Mouse (Mus musculus): ENCODE results near the gene Polr2c. TPM values are rescaled to one million over a fixed set of nuclear protein-coding genes. Genes with fewer than 3 reads are reported as not detected.
A peak's percentile ranks its signal among the peaks of the same experiment; 100 is the strongest.
"Not testable (repeated sequence)": the region's sequence is repeated elsewhere in the genome, so short reads cannot be mapped to it uniquely, and the experiment has no call there.

Polr2c gene
- total RNA-seq (2021) = 10 to 100 TPM; 56.7 to 64.3 TPM
- long read RNA-seq, experiment 1, transcript Polr2c-201 (9 exons, 1,580 nt) = major isoform, 147 of 247 reads
- long read RNA-seq, experiment 1, partial matches to known transcripts = 4 of 247 reads
- long read RNA-seq, experiment 1, other reads (novel, unspliced or antisense) = 95 of 247 reads
- long read RNA-seq, experiment 2, transcript Polr2c-201 (9 exons, 1,580 nt) = major isoform, 60 of 157 reads
- long read RNA-seq, experiment 2, partial matches to known transcripts = 3 of 157 reads
- long read RNA-seq, experiment 2, other reads (novel, unspliced or antisense) = 93 of 157 reads

- peak; percentile 96 for DNase-seq
These were observed at the start of gene Polr2c for GRCm38 (mm10) chr8:94857346-94858173. Gene Polr2c (plus strand): TSS chr8:94857450.

DNA sequence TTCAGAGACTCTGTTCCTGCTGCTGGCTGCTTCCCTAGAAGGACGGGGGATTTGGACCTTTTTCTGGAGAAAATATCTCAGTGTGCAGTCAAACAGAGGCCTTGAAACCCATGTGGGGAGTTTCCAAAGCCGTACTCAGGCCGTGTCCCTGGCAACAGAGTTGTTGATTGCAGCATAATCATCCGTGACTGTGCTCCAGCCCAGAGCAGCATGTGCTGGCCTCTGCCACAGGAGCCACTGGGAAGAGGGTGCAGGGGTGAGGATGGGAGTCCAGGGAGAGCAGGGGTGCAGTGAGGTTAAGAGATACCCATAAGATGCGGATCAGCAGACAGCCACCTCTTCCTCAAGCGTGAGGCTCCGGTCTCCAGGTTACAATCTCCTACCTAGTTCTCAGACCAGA lies 49.7 kb upstream of the Polr2c start:
- peak; percentile 71 for DNase-seq

DNA sequence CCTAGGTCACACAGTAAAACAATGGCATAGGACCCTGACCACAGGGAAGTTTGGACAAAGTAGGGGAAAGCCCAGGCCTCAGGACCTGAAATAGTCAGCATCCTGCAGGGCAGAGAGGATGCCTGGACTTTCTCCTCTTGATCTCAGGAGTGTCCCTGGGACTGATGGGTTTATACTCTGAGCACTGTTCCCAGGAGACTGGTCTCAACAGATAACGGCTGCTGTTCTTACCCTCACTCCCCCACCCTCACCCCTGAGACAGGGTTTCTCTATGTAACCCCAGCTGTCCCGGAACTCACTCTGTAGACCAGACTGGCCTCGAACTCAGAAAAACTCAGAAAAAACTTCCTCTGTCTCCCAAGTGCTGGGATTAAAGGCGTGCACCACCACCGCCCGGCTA lies 48.9 kb upstream of the Polr2c start:
- DNase-seq = no peak

DNA sequence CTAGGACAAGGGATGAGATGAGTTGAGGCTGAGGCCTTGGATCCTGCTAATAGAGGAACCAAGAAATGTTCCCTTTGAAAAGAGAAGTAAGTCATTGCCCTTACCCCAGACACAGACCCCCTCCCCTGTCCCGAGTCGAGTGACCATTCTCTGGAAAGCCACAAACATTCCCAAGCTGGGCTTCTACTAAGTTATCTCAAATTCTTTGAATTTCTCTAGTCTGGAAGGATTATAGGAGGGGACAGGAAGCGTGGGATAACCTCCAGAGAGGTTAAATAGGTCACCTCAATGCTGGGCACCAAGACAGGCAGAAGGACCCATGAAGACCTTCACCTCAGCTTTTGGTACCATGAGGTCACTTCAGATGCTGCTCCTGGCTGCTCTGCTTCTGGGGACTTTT lies 47.1 kb upstream of the Polr2c start, which contains the start of gene Ccl17:
Ccl17 (plus strand) TSS at position 301 of the 400 bp plus-strand sequence.
- no peak for DNase-seq

DNA sequence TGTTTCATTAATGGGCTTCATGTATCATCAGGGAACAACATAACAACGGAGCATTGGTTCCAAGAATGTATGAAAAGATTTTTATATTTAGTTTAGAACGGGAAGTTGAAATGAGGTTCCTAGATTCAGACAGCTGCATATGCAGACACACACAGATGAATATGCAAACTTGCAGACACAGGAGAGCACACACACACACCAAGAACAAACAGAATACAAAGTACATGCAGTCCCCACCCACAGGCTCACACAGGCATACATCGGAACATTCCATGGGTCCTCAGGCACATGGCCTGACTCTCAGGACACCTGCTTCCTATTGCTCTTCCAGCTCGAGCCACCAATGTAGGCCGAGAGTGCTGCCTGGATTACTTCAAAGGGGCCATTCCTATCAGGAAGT lies 46.4 kb upstream of the Polr2c start:
- DNase-seq = no peak

DNA sequence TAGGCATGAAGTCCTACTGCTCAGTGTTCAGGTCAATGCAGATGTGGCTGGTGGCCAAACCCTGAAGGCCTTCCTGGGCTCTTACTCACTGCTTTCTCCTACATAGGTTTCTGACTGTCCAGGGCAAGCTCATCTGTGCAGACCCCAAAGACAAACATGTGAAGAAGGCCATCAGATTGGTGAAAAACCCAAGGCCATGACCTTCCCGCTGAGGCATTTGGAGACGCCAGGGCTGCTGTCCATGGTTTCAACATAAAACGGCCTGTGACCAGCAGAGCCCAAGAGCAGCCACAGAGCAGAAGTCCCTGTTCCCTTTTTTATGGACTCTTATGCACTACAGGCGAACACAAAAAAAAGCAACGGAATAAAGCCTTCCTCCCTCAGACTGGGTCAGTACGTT lies 45.6 kb upstream of the Polr2c start:
- peak; percentile 52 for DNase-seq

GRCm38 (mm10) chr8:94812645-94813098 lies 44.6 kb upstream of the Polr2c start:
- DNase-seq = peak; percentile 87

GRCm38 (mm10) chr8:94814556-94814955 lies 42.7 kb upstream of the Polr2c start:
- peak; percentile 55 for DNase-seq

DNA sequence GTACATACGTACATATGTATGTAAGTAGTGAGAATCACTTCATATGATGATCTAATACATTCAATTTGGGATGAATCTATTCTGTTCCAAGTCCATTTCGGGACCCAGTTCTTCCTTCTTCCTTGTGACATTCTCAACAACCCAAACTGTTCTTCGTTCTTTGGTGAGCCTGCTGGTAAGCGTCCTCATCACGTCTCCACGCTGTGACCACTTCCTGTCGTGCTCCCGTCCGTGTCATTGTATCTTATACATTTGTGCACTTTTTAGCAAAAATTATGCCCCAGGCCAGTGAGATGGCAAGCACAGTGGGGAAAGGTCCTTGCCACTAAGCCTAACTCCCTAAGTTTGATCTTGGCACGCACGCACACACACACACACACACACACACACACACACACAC lies 39.3 kb upstream of the Polr2c start:
- DNase-seq = no peak

DNA sequence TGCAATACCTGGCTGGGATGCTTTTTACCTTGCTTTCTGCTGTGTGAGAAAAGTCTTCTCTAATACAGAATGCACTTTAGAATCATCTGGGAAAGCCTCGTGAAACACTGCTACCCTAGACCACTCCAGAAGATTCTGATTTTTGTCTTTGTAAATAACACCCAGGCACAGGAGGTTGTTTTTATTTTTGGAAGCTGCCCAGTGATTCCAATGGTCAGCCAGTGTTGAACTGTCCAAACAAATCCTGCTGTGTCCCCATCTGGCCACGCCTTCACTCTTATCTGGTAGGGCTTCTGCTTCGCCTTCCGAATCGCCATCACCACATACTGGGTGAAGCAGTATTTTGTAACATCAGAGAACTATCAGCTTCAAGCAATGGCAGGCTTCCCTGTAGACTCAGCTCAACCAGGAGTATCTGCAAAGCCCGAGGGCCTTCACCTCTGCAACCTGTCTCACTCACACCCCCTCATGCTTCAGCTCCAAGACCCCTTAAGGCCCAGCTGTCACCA lies 37.5 kb upstream of the Polr2c start:
- DNase-seq = no peak

- DNase-seq = no peak
These were observed 36.7 kb upstream of the Polr2c start for GRCm38 (mm10) chr8:94820553-94820952.

- no peak for DNase-seq
These were observed 35.9 kb upstream of the Polr2c start for GRCm38 (mm10) chr8:94821381-94821780.

GRCm38 (mm10) chr8:94822637-94823560 lies 34.4 kb upstream of the Polr2c start:
- DNase-seq = peak; percentile 74

DNA sequence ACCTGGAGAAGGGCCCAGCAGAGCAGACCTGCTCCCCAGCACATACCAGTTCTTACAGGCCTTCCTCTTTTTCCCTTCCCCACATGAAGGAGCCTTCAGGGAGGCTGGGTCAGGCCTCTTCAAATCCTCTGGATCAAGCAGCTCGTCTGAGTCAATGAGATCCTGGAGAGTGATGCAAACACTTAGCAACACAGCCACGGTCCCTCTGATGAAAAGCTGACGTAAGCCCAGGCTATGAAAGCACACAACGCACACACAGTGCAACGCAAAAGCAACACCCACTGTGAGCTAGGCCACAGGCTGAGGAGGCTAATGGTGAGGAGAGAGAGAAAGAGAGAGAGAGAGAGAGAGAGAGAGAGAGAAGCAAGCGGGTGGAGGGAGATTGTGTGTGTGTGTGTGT lies 32.1 kb upstream of the Polr2c start:
- no peak for DNase-seq

DNA sequence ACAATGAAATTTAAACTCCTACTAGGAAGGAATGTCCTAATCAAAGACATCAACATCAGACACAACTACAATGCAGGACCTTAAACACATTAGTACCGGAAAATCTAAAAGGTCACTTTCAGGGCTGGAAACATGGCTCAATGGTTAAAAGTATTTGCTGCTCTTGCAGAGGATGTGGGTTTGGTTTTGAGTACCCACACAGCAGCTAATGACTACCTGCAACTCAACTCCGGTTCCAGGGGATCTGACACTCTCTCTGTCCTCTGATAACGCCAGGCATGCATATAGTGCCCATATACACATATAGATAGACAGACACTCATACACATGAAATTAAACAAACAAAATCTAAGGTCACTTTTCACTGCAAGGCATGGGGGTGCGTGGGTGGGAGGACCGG lies 31.0 kb upstream of the Polr2c start:
- DNase-seq = no peak

- no peak for DNase-seq
These were observed 29.0 kb upstream of the Polr2c start for GRCm38 (mm10) chr8:94828284-94828683.

DNA sequence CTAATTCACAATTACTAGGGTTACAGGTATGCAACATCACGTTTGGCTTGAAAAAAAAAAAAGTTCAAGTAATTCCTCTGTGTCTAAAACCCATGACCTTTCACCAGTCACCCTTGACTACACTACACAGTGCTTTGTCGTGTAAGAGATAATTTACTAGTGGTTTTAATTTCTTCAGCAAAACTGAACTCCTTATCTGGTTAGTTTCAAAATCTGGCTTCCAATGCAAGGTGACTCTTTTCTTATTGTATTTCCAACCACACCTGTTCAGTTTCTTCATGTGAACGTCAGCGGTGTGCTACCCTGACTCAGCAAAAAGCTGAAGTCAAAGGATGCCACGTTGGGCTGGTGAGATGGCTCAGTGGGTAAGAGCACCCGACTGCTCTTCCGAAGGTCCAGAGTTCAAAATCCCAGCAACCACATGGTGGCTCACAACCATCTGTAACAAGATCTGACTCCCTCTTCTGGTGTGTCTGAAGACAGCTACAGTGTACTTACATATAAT lies 23.3 kb upstream of the Polr2c start:
- not testable (repeated sequence) for DNase-seq

- DNase-seq = not testable (repeated sequence)
These were observed 21.5 kb upstream of the Polr2c start for GRCm38 (mm10) chr8:94835751-94836150.

GRCm38 (mm10) chr8:94836456-94837240 lies 20.6 kb upstream of the Polr2c start:
- DNase-seq = no peak

DNA sequence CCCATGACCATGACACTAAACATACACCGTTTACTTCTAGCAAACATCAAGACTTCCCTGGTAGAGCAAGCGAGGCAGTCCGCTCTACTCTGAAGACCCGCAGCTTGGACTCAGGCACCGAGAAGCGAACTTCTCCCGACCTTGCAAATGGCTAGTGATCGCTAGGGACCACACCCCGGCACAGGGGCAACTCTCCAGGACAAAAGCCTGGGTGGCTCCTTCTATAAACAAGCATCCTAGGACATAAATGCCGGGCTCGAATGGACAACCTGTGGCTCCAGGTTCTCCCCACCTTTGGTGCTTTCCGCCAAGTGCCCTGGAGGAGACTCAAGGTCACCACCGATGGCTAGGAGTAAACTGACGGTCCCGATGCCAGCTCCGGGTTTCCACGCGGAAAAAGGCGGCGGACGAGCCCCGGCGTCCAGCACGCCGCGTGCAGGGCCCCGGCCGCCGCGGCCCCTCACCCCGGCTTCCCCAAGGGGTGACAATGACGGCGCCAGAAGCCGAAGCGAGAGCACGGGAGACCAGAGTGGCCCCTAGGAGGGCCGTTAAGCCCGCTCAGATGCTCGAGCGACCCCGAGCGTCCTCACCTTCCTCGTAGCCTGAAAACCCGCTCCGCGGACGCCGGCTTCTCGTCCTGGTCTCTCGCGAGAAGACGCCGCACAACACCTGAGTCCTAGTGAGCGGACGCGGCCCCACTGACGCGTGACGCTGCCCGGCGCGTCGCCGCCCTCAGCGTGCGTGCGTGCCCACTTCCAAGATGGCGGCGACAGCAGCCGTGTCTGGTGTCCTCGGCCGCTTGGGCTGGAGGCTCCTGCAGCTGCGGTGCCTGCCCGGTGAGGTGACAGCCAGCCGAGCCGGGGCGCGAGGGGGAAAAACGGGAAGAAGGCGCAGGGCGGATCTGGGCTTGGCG lies 19.3 kb upstream of the Polr2c start, which contains the start of the genes Coq9 and Ciapin1:
Coq9 (plus strand) TSS at position 660 of the 913 bp plus-strand sequence.
Ciapin1 (minus strand) TSS at position 697 of the 913 bp plus-strand sequence.
- peak; percentile 95 for DNase-seq

Measured in adrenal gland, postnatal 10 days (tissue).